Mouse (Mus musculus): ENCODE measurements around the gene Tmem156. TPM values are rescaled to one million over a fixed set of nuclear protein-coding genes. Genes with fewer than 3 reads are reported as not detected.
"Not testable (repeated sequence)": the region's sequence is repeated elsewhere in the genome, so short reads cannot be mapped to it uniquely, and the experiment has no call there.

The Tmem156 gene
- polyA plus RNA-seq, 1 experiment, result 0.29 TPM

- Histone ChIP-seq H3K36me3 (ENCODE audit: control insufficient read depth, insufficient read depth, low read length) (no peaks in the 10 kb centered on the region), H3K27ac (ENCODE audit: insufficient read depth, low read depth, low read length) (no peak overlapping the region), H3K4me3 (ENCODE audit: low read depth, low read length) (no peak overlapping the region), H3K4me1 (ENCODE audit: control insufficient read depth, insufficient read depth, insufficient read length, low read length) (peaks cover 5% of the 10 kb centered on the region; the same call in 1 of the 2 replicates), H3K27me3 (ENCODE audit: control insufficient read depth, insufficient read depth, low read length) (no peaks in the 10 kb centered on the region)
- TF ChIP-seq POLR2A (IDR thresholded peaks at IDR 0.05; ENCODE audit: low read depth, low read length) (no peak), CTCF (IDR thresholded peaks at IDR 0.05; ENCODE audit: extremely low read depth, insufficient read length, insufficient replicate concordance, low read depth, low read length) (no peak)
- 96% methylated on average over 1 of the region's 1 CpGs for WGBS
These were observed 34.2 kb upstream of the Tmem156 start for GRCm38 (mm10) chr5:65126137-65126536.

DNA sequence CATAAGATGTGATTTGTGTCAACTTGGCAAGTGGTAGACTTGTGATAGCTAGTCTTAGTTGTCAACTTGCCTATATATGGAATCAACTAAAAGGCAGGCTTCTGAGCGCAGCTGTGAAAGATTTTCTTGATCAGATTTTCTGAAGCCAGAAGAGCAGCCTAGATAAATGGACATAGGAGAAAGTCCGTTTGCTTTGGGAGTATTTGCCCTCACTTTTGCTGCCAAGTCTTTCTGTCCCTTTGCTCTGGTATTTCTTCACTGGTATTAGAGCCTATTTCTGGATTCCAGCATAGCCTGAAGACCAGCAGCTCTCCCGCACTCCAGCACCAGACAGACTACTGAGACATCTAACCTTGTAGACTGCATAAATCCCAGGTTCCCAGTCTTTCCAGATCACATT is 30.7 kb upstream of the Tmem156 start:
- Histone ChIP-seq H3K4me3 (ENCODE audit: low read depth, low read length) (no peak overlapping the region), H3K27ac (ENCODE audit: insufficient read depth, low read depth, low read length) (no peak overlapping the region), H3K4me1 (ENCODE audit: control insufficient read depth, insufficient read depth, insufficient read length, low read length) (peaks cover 4% of the 10 kb centered on the region; the same call in 1 of the 2 replicates), H3K27me3 (ENCODE audit: control insufficient read depth, insufficient read depth, low read length) (no peaks in the 10 kb centered on the region), H3K36me3 (ENCODE audit: control insufficient read depth, insufficient read depth, low read length) (no peaks in the 10 kb centered on the region)
- 79% methylated on average over 3 of the region's 3 CpGs for WGBS
- TF ChIP-seq CTCF (IDR thresholded peaks at IDR 0.05; ENCODE audit: extremely low read depth, insufficient read length, insufficient replicate concordance, low read depth, low read length) (no peak), POLR2A (IDR thresholded peaks at IDR 0.05; ENCODE audit: low read depth, low read length) (no peak)

DNA sequence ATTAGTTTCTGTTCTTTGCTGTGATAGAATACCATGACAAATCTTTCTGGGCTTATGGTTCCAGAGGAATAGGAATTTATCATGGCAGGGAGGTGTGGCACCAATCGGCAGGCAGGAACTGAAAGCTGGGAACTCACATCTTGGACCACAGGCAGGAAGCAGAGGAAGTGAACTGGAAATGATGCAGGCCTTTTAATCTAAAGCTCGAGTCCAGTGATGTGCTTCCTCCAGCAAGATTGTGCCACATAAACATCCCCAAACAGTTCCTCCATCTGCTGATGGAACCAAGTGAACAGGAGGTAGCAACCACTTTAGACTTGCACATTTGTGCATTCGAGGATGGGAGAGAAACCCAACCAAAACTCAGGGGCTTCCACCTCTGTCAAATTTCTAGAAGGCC is 28.0 kb upstream of the Tmem156 start:
- H3K4me1 ChIP-seq (ENCODE audit: control insufficient read depth, insufficient read depth, insufficient read length, low read length), result 0 out of 2 replicates have a peak, but pooled peaks cover 2% of the 10 kb centered on the region
- no peak overlapping the region for H3K4me3 ChIP-seq (ENCODE audit: low read depth, low read length)
- H3K27ac ChIP-seq (ENCODE audit: insufficient read depth, low read depth, low read length), result no peak overlapping the region
- H3K36me3 ChIP-seq (ENCODE audit: control insufficient read depth, insufficient read depth, low read length), result 0 out of 2 replicates have a peak, but pooled peaks cover 4% of the 10 kb centered on the region
- H3K27me3 ChIP-seq (ENCODE audit: control insufficient read depth, insufficient read depth, low read length), result no peaks in the 10 kb centered on the region
- TF ChIP-seq CTCF (IDR thresholded peaks at IDR 0.05; ENCODE audit: extremely low read depth, insufficient read length, insufficient replicate concordance, low read depth, low read length), result no peak
- TF ChIP-seq POLR2A (IDR thresholded peaks at IDR 0.05; ENCODE audit: low read depth, low read length), result no peak
- 59% methylated on average over 3 of the region's 3 CpGs for WGBS

DNA sequence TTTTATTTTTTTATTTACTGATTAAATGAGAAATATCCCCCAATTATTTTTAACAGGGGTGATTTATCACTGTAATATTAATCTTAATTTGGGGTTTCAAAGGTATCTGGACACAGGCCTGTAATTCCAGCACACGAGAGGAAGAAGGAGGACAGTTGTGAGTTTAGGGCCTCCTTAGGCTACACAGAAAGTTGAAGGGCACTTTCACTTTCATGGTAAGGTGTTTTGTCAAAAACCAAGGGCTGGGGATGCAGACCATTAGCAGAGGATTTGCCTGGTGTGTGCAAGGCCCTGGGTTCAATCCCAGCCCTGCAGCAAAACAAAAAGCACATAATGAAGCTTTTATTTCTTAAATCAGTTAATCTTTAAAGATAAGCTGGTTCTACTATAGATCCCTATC is 27.6 kb upstream of the Tmem156 start:
- H3K4me1 ChIP-seq (ENCODE audit: control insufficient read depth, insufficient read depth, insufficient read length, low read length), result 0 out of 2 replicates have a peak, but pooled peaks cover 2% of the 10 kb centered on the region
- 0 out of 2 replicates have a peak, but pooled peaks cover 4% of the 10 kb centered on the region for H3K36me3 ChIP-seq (ENCODE audit: control insufficient read depth, insufficient read depth, low read length)
- H3K27ac ChIP-seq (ENCODE audit: insufficient read depth, low read depth, low read length), result no peak overlapping the region
- TF ChIP-seq CTCF (IDR thresholded peaks at IDR 0.05; ENCODE audit: extremely low read depth, insufficient read length, insufficient replicate concordance, low read depth, low read length), result no peak
- no peak for TF ChIP-seq POLR2A (IDR thresholded peaks at IDR 0.05; ENCODE audit: low read depth, low read length)
- no peaks in the 10 kb centered on the region for H3K27me3 ChIP-seq (ENCODE audit: control insufficient read depth, insufficient read depth, low read length)
- WGBS, result 75% methylated on average over 1 of the region's 1 CpGs
- no peak overlapping the region for H3K4me3 ChIP-seq (ENCODE audit: low read depth, low read length)

GRCm38 (mm10) chr5:65116789-65117188 is 24.9 kb upstream of the Tmem156 start:
- H3K4me1 ChIP-seq (ENCODE audit: control insufficient read depth, insufficient read depth, insufficient read length, low read length), result peaks cover 4% of the 10 kb centered on the region; the same call in 1 of the 2 replicates
- TF ChIP-seq POLR2A (IDR thresholded peaks at IDR 0.05; ENCODE audit: low read depth, low read length), result no peak
- TF ChIP-seq CTCF (IDR thresholded peaks at IDR 0.05; ENCODE audit: extremely low read depth, insufficient read length, insufficient replicate concordance, low read depth, low read length), result no peak
- H3K27ac ChIP-seq (ENCODE audit: insufficient read depth, low read depth, low read length), result no peak overlapping the region
- 95% methylated on average over 2 of the region's 2 CpGs for WGBS
- H3K36me3 ChIP-seq (ENCODE audit: control insufficient read depth, insufficient read depth, low read length), result 0 out of 2 replicates have a peak, but pooled peaks cover 4% of the 10 kb centered on the region
- no peak overlapping the region for H3K4me3 ChIP-seq (ENCODE audit: low read depth, low read length)
- no peaks in the 10 kb centered on the region for H3K27me3 ChIP-seq (ENCODE audit: control insufficient read depth, insufficient read depth, low read length)

- Histone ChIP-seq H3K4me1 (ENCODE audit: control insufficient read depth, insufficient read depth, insufficient read length, low read length) (peaks cover 4% of the 10 kb centered on the region; the same call in 1 of the 2 replicates), H3K36me3 (ENCODE audit: control insufficient read depth, insufficient read depth, low read length) (0 out of 2 replicates have a peak, but pooled peaks cover 4% of the 10 kb centered on the region), H3K27ac (ENCODE audit: insufficient read depth, low read depth, low read length) (peak overlapping the region; percentile 20; the same call in 1 of the 2 replicates), H3K4me3 (ENCODE audit: low read depth, low read length) (no peak overlapping the region), H3K27me3 (ENCODE audit: control insufficient read depth, insufficient read depth, low read length) (no peaks in the 10 kb centered on the region)
- 45% methylated on average over 6 of the region's 6 CpGs for WGBS
- no peak for TF ChIP-seq CTCF (IDR thresholded peaks at IDR 0.05; ENCODE audit: extremely low read depth, insufficient read length, insufficient replicate concordance, low read depth, low read length)
- no peak for TF ChIP-seq POLR2A (IDR thresholded peaks at IDR 0.05; ENCODE audit: low read depth, low read length)
These were observed 21.4 kb upstream of the Tmem156 start for GRCm38 (mm10) chr5:65113323-65113722.

- H3K27ac ChIP-seq (ENCODE audit: insufficient read depth, low read depth, low read length); H3K4me3 ChIP-seq (ENCODE audit: low read depth, low read length); H3K36me3 ChIP-seq (ENCODE audit: control insufficient read depth, insufficient read depth, low read length); H3K27me3 ChIP-seq (ENCODE audit: control insufficient read depth, insufficient read depth, low read length); H3K4me1 ChIP-seq (ENCODE audit: control insufficient read depth, insufficient read depth, insufficient read length, low read length): not testable (repeated sequence)
- WGBS, result 28% methylated on average over 3 of the region's 3 CpGs
These were observed 20.3 kb upstream of the Tmem156 start for GRCm38 (mm10) chr5:65112225-65112624.

Measured in small intestine, adult 2 months (tissue).